Mouse (Mus musculus) kidney, embryonic 15.5 days (tissue): ENCODE results near the gene Plod2. TPM values are rescaled to one million over a fixed set of nuclear protein-coding genes. Genes with fewer than 3 reads are reported as not detected.

Source experiments
- ATAC-seq: fragments of 200-750 bp; cut with Nextera tagmentation; replicated peaks from 2 replicates; pipeline ENCODE4 v1.8.0; 2017; ENCODE audit warnings: moderate TSS enrichment; ENCODE audit not compliant: low FRiP score
- H3K27ac ChIP-seq: fragments of 300-500 bp; sonication (generic); 2 replicates; pipeline ENCODE4 v1.5.1; 2015; ENCODE audit warnings: mild to moderate bottlenecking, inconsistent platforms
- H3K27me3 ChIP-seq: fragments of 300-500 bp; sonication (generic); 2 replicates; pipeline ENCODE4 v1.6.1; 2015; ENCODE audit warnings: inconsistent platforms
- H3K36me3 ChIP-seq: fragments of 300-500 bp; sonication (generic); 2 replicates; pipeline ENCODE4 v1.6.1; 2015; ENCODE audit warnings: inconsistent platforms
- H3K4me1 ChIP-seq: fragments of 300-500 bp; sonication (generic); 2 replicates; pipeline ENCODE4 v1.6.1; 2015; ENCODE audit warnings: inconsistent platforms
- H3K4me2 ChIP-seq: fragments of 300-500 bp; sonication (generic); 2 replicates; pipeline ENCODE4 v1.6.1; 2015; ENCODE audit warnings: moderate library complexity, mild to moderate bottlenecking, inconsistent platforms
- H3K4me3 ChIP-seq: fragments of 300-500 bp; sonication (generic); replicated peaks from 2 replicates; pipeline ENCODE4 v1.5.1; 2015; ENCODE audit warnings: mild to moderate bottlenecking, inconsistent platforms
- H3K9ac ChIP-seq: fragments of 300-500 bp; sonication (generic); 2 replicates; pipeline ENCODE4 v1.6.1; 2015; ENCODE audit warnings: mild to moderate bottlenecking, inconsistent platforms
- H3K9me3 ChIP-seq: fragments of 300-500 bp; sonication (generic); replicated peaks from 2 replicates; pipeline ENCODE4 v1.6.1; 2016; ENCODE audit warnings: inconsistent platforms
- WGBS: fragments of 180-500 bp; shearing (Covaris S2); methylation state at CpG from one replicate; pipeline ENCODE4 v1.1.7; 2015; ENCODE audit warnings: mixed read lengths; 5-methylcytosine and 5-hydroxymethylcytosine counted together
- polyA plus RNA-seq: library from polyadenylated mRNA; unstranded; fragments of >200 nt; fragmentation: Nextera tagmentation; extraction: Ambion mirVana; gene quantifications from 2 replicates; pipeline ENCODE4 v1.2.1, GENCODE M21; 2015

Plod2 gene
- polyA plus RNA-seq, 1 experiment from 2014 or later, result 41.9 TPM

DNA sequence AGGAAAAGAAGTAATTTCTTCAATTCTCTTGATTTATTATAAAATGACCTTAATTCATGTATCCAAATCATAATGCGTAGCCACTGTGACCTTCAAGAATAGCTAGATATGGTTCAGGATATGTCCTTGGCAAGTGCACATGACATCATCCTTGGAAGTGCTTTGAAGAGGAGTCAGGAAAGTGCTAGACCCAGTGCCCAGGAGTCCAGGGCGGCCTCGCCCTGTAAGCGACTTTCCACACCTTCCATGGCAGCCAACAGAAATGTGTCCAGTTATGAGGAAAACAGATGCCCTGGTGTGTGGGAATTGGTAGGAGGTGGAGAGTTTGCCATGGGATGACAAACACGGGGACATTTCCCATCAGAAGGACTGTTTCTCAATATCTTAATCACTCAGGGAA lies 47.0 kb downstream of the Plod2 start:
- ATAC-seq, result no peak
- Histone ChIP-seq H3K9ac (no peak overlapping the region), H3K36me3 (peaks cover 52% of the 10 kb centered on the region), H3K4me3 (no peak overlapping the region), H3K4me2 (no peak overlapping the region), H3K4me1 (no peaks in the 10 kb centered on the region), H3K27me3 (no peaks in the 10 kb centered on the region), H3K27ac (no peak overlapping the region), H3K9me3 (no peaks in the 10 kb centered on the region)
- 95% methylated on average over 5 of the region's 5 CpGs for WGBS

GRCm38 (mm10) chr9:92591482-92591881 lies 49.5 kb downstream of the Plod2 start:
- Histone ChIP-seq H3K4me1 (no peaks in the 10 kb centered on the region), H3K36me3 (peaks cover 51% of the 10 kb centered on the region), H3K9ac (no peak overlapping the region), H3K4me2 (no peak overlapping the region), H3K27ac (no peak overlapping the region), H3K27me3 (no peaks in the 10 kb centered on the region), H3K4me3 (no peak overlapping the region), H3K9me3 (no peaks in the 10 kb centered on the region)
- no peak for ATAC-seq
- 88% methylated on average over 5 of the region's 5 CpGs for WGBS

GRCm38 (mm10) chr9:92592757-92593156 lies 50.7 kb downstream of the Plod2 start:
- Histone ChIP-seq H3K9ac (no peak overlapping the region), H3K27ac (no peak overlapping the region), H3K9me3 (no peaks in the 10 kb centered on the region), H3K27me3 (no peaks in the 10 kb centered on the region), H3K4me2 (no peak overlapping the region), H3K4me1 (no peaks in the 10 kb centered on the region), H3K4me3 (no peak overlapping the region), H3K36me3 (peaks cover 46% of the 10 kb centered on the region)
- ATAC-seq, result no peak
- WGBS, result 90% methylated on average over 8 of the region's 8 CpGs

DNA sequence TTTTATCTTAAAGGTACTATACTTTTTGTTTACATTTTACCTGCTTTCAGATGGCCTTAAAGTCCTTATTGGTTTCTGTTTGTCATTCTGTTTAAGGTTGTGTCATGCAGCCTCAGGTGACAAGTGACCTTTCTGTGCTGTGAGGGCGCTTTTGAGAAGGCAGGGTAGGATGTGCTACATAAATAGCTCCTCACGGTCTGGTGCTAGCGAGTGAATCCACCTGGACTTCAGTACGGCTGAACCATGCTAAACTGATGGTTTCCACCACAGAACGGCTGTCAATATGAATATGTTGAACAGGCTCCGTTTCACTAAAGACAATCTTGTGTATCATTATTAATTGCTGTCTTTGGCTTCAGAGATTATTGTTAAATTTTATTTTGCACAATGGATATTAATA lies 52.5 kb downstream of the Plod2 start:
- ATAC-seq, result no peak
- no peak overlapping the region for H3K9ac ChIP-seq

GRCm38 (mm10) chr9:92595296-92595695 lies 53.3 kb downstream of the Plod2 start:
- no peaks in the 10 kb centered on the region for H3K9me3 ChIP-seq
- 80% methylated on average over 4 of the region's 4 CpGs for WGBS
- H3K27ac ChIP-seq, result no peak overlapping the region
- H3K4me1 ChIP-seq, result no peaks in the 10 kb centered on the region
- H3K4me3 ChIP-seq, result no peak overlapping the region
- no peak for ATAC-seq
- no peak overlapping the region for H3K9ac ChIP-seq
- H3K4me2 ChIP-seq, result no peak overlapping the region
- H3K27me3 ChIP-seq, result no peaks in the 10 kb centered on the region
- H3K36me3 ChIP-seq, result peaks cover 34% of the 10 kb centered on the region

More for the DNA sequence above, 52.5 kb downstream of the Plod2 start:
- H3K9me3 ChIP-seq, result no peaks in the 10 kb centered on the region
- no peak overlapping the region for H3K4me3 ChIP-seq
- H3K27ac ChIP-seq, result no peak overlapping the region
- no peaks in the 10 kb centered on the region for H3K4me1 ChIP-seq
- no peak overlapping the region for H3K4me2 ChIP-seq
- WGBS, result 52% methylated on average over 6 of the region's 6 CpGs
- H3K36me3 ChIP-seq, result peaks cover 36% of the 10 kb centered on the region
- no peaks in the 10 kb centered on the region for H3K27me3 ChIP-seq

DNA sequence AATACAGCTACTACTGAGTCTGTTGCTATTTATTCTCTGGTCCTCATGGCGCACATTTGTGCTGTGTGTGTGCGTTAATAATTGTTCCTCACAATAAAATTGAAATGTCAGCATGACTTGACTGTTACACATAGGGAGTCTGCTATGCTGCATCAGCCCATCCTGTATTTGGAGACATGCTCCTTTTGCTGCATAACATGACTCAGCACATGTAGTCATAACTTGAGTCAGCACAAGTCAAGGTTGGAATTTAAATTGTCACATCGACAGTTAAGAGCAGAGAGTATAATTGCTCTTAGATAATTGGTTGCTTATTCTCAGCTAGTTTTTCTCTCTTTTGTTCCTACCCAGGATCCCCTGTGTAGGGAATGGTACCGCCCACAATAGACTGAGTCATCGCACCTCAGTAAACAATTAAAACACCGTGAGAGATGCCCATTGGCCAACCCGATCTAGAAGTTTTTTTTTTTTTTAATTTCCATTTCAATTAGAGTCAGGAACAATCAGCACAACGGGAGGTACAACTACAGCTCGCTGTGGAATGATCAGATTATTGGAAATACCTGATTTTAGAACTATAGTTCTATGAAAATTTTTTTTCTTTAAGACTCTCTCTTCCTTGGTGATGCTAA lies 55.0 kb downstream of the Plod2 start:
- Histone ChIP-seq H3K4me1 (no peaks in the 10 kb centered on the region), H3K9me3 (no peaks in the 10 kb centered on the region), H3K36me3 (peaks cover 23% of the 10 kb centered on the region), H3K4me2 (no peak overlapping the region), H3K9ac (no peak overlapping the region), H3K27me3 (no peaks in the 10 kb centered on the region), H3K4me3 (no peak overlapping the region), H3K27ac (no peak overlapping the region)
- no peak for ATAC-seq
- WGBS, result 96% methylated on average over 9 of the region's 9 CpGs

GRCm38 (mm10) chr9:92597776-92598175 lies 55.8 kb downstream of the Plod2 start:
- Histone ChIP-seq H3K36me3 (peaks cover 29% of the 10 kb centered on the region), H3K27me3 (no peaks in the 10 kb centered on the region), H3K4me2 (no peak overlapping the region), H3K9me3 (no peaks in the 10 kb centered on the region), H3K9ac (no peak overlapping the region), H3K4me1 (no peaks in the 10 kb centered on the region), H3K4me3 (no peak overlapping the region), H3K27ac (no peak overlapping the region)
- ATAC-seq, result peak; percentile 62; the same call in 1 of the 2 replicates
- 18% methylated on average over 11 of the region's 11 CpGs for WGBS

GRCm38 (mm10) chr9:92599940-92600538 lies 58.0 kb downstream of the Plod2 start:
- H3K4me2 ChIP-seq, result no peak overlapping the region
- H3K27ac ChIP-seq, result no peak overlapping the region
- peaks cover 39% of the 10 kb centered on the region for H3K36me3 ChIP-seq
- H3K4me1 ChIP-seq, result no peaks in the 10 kb centered on the region
- no peak for ATAC-seq
- H3K9me3 ChIP-seq, result no peaks in the 10 kb centered on the region
- no peaks in the 10 kb centered on the region for H3K27me3 ChIP-seq
- WGBS, result 86% methylated on average over 15 of the region's 15 CpGs
- H3K4me3 ChIP-seq, result no peak overlapping the region
- no peak overlapping the region for H3K9ac ChIP-seq

- no peak for ATAC-seq
These were observed 59.5 kb downstream of the Plod2 start for GRCm38 (mm10) chr9:92601551-92601950.

DNA sequence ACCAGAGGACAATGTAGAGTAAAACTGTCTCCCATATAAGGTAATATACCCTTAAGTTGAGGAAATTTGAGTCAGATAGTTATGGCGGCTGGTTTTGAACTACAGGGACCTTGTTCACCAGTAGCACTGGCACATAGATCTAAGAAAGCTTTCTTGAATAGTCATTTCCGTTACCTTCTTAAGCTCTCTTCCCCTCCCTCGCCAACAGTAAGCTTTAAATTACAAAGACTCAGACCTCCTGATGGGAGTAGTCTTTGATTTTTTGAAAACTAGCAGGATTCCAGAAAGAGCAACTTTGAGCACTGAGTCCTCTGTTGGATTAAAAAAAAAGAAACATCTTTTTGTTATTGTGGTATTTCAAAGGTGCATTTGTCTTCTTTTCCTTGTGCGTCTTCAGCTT lies 61.5 kb downstream of the Plod2 start:
- no peak for ATAC-seq
- Histone ChIP-seq H3K9ac (no peak overlapping the region), H3K27me3 (no peaks in the 10 kb centered on the region), H3K4me1 (no peaks in the 10 kb centered on the region), H3K36me3 (peaks cover 47% of the 10 kb centered on the region), H3K4me2 (no peak overlapping the region), H3K4me3 (no peak overlapping the region), H3K27ac (no peak overlapping the region), H3K9me3 (no peaks in the 10 kb centered on the region)
- WGBS, result 87% methylated on average over 4 of the region's 4 CpGs

More at GRCm38 (mm10) chr9:92601551-92601950, 59.5 kb downstream of the Plod2 start:
- H3K4me1 ChIP-seq, result no peaks in the 10 kb centered on the region
- H3K9me3 ChIP-seq, result no peaks in the 10 kb centered on the region
- no peak overlapping the region for H3K4me2 ChIP-seq
- peaks cover 48% of the 10 kb centered on the region for H3K36me3 ChIP-seq
- H3K27me3 ChIP-seq, result no peaks in the 10 kb centered on the region
- H3K27ac ChIP-seq, result no peak overlapping the region
- H3K9ac ChIP-seq, result no peak overlapping the region
- no peak overlapping the region for H3K4me3 ChIP-seq
- WGBS, result 80% methylated on average over 5 of the region's 5 CpGs

- Histone ChIP-seq H3K4me3 (no peak overlapping the region), H3K9ac (no peak overlapping the region), H3K27me3 (no peaks in the 10 kb centered on the region), H3K4me1 (no peaks in the 10 kb centered on the region), H3K27ac (no peak overlapping the region), H3K9me3 (no peaks in the 10 kb centered on the region), H3K4me2 (no peak overlapping the region), H3K36me3 (peaks cover 14% of the 10 kb centered on the region)
- 50% methylated on average over 9 of the region's 9 CpGs for WGBS
- ATAC-seq, result 0 out of 2 replicates have a peak, but pooled peaks have one; percentile 43
These were observed 68.7 kb downstream of the Plod2 start for GRCm38 (mm10) chr9:92610628-92611267.

- no peaks in the 10 kb centered on the region for H3K9me3 ChIP-seq
- no peak for ATAC-seq
- no peaks in the 10 kb centered on the region for H3K4me1 ChIP-seq
- no peak overlapping the region for H3K4me2 ChIP-seq
- no peak overlapping the region for H3K4me3 ChIP-seq
- no peaks in the 10 kb centered on the region; the same call in 1 of the 2 replicates for H3K36me3 ChIP-seq
- H3K9ac ChIP-seq, result no peak overlapping the region
- no peak overlapping the region for H3K27ac ChIP-seq
- no peaks in the 10 kb centered on the region for H3K27me3 ChIP-seq
- WGBS, result 92% methylated on average over 15 of the region's 15 CpGs
These were observed 70.6 kb downstream of the Plod2 start for GRCm38 (mm10) chr9:92612641-92613040.
